Mouse (Mus musculus) embryonic fibroblast, embryonic 13.5 days (primary cell): ENCODE results near the gene Med9.

Source experiments
- CTCF ChIP-seq: IDR thresholded peaks from 2 replicates; pipeline ENCODE4 v1.5.1; 2011; ENCODE audit warnings: mild to moderate bottlenecking, control low read depth, low read length, moderate library complexity, borderline replicate concordance; ENCODE audit not compliant: insufficient read depth
- POLR2A ChIP-seq: IDR thresholded peaks from 2 replicates; pipeline ENCODE4 v1.6.1; 2011; ENCODE audit warnings: low read depth, mild to moderate bottlenecking, control low read depth, low read length, moderate library complexity

GRCm38 (mm10) chr11:60004716-60005115, 56.7 kb downstream of the Med9 start:
- TF ChIP-seq POLR2A = no peak
- TF ChIP-seq CTCF = no peak
